Mouse (Mus musculus) megakaryocyte, embryonic 14.5 days (primary cell): ENCODE data around the gene Tex2.

Experiments used
- FLI1 ChIP-seq: IDR thresholded peaks from 2 replicates; pipeline ENCODE4 v1.6.1; 2012; ENCODE audit warnings: low read length, inconsistent platforms, mixed read lengths
- GATA1 ChIP-seq: IDR thresholded peaks from 3 replicates; pipeline ENCODE4 v1.6.1; 2012; ENCODE audit warnings: mixed read lengths, low read length, inconsistent platforms, borderline replicate concordance

- TF ChIP-seq GATA1 (no peak), FLI1 (no peak)
Observed at GRCm38 (mm10) chr11:106513166-106513565, 100.1 kb downstream of the Tex2 start.
